Mouse (Mus musculus) cerebellum, adult 11 months (tissue): ENCODE measurements around the gene Myocd.
A peak's percentile ranks its signal among the peaks of the same experiment; 100 is the strongest.

Experiments
- DNase-seq: peaks from one replicate; pipeline ENCODE4 v3.0.0; 2022

The Myocd gene

DNA sequence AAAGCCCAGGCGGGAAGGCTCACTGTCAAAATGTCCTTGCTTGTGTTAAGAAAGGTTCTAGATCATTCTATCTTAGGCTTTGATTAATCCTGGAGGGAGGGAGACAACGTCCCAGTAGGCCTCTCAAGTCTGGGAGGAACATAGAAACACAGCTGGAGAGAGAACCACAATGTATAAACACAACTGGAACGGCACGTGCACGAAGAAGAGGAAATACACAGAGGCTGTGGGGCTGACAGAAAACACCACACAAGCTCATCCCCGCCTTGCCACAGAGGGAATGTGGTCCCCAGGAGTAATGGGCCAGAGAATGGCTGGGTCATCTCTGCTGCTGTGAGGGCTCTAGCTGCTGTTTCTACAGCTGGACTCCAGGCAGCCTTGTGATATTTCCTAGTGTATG, 58.1 kb downstream of the Myocd start:
- DNase-seq, result no peak

DNA sequence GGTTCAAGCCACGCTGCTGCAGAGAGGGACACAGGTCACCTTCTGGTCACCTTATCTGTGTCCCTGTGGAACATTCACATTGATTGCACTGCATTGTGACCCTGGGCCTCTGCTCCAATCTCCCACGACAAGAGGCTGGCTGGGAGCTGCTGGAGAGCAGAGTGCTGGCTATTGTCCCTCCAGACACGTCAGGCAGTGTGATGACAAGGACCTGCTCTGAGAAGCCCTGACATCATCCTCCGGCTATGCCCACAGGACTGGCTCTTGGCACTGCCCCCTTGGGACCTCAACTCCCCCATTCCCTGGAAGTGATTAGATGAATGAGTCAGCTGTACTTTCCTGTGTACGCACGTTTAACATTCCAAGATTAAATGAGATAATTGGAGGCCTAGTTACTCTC, 60.3 kb downstream of the Myocd start:
- DNase-seq, result no peak

DNA sequence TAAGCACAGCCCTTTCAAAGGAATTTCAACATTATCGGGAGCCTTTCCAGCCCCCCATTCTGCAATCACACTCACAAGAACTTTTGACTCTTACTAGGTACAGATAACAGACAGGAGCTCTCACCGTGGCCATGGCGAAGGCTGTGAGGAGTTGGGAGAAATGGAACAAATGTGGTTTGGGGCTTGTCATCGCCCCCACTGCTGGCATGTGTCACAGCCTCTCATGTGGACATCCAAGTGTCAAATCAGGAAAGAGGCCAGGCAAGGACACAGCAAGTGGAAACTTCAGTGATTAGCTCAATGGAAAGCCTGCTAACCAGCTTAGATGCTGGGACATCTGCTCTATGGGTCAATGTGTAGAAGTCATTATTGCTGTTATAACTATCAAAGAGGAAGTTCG, 64.5 kb downstream of the Myocd start:
- no peak for DNase-seq

DNA sequence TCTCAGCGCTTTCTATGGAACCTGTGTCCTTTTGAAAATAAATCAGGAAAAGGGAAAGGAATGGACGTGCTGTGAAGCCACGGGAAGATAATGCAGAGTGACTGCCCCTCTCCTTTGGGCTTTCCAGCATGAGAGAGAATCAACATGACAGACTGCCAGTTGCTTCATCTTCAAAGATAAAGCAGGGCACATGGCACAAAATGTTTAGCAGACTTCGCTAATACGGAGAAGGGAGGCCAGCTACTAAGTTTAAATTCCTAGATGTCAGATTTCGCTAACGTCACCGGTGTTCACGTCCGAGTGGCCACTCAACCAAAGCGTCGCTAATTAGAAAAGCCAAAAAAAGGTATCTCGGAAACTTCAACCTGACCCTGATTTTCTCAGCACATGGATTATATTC, 65.1 kb downstream of the Myocd start:
- no peak for DNase-seq

DNA sequence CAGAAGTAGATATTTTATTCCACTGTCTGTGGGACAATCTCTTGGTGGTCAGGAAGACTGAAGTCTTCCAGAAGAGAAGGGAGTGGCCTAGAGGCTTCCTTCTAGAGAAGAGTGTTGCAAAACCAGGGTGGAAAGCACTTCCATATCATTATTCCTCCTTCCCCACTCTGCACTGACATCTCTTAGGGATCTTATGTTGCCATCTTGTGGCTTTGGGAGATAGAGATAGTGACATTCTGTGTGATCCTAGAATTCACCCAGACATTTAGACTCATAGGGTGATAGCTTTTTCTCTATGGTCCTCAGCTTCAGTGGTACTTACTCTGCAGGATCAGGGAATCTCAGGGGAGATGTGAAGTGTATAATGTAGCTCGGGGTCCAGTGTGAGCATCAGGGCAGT, 66.8 kb downstream of the Myocd start:
- no peak for DNase-seq

DNA sequence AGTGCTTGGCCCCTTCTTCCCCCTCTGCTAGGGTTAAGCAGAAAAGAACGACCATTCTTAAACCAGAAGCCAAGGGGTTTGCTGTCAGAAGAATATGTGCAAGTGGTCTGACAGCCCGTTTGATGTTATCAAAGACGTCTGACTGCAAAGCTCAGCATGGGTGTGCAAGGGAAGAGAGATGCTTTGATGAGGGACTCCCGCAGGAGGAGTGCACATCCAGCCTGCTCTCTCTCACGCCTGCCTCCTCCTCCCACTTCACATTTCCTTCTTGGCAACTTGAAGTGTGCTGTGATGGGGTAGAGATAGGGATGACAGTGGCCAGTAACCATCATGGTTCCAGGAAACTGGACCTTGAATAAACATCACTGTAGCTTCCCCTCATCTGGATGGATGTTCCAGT, 67.6 kb downstream of the Myocd start:
- DNase-seq, result no peak

DNA sequence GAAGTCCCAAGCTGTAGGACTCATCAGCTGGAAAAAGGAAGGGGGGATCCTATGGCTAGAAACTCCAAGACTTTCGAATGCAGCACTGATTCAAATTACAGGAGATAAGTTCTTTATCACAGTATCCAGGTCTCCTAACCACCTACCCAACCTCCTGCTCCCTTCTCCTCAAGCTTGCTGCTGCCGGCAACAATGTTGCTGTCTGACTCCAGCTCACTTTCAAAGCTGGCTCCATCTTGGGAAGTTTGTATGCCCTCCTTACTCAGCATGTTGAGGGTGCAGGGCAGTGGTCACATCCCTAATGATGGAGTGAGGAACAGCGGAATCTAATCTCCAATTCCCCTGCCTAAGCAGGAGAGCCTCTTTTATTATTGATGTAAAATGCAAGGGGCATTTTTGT, 71.8 kb downstream of the Myocd start:
- no peak for DNase-seq

DNA sequence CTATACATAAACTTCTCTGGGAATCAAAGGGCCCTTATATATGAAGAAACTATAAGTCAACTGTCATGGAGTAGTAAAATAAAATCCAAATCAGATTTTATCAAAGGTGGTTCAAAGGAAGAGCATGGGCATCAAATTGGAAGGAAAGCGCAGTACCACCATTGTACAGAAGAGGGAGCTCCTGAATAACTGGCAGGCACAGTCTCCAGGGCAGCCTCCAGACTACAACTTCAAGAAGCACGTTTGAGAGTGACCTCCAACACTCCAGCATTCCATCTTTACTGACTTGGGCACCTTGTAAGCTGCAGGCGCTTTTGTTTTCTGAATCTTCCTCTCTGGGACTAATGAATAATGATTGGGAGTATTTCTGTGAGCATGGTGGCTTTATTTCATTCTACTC, 72.5 kb downstream of the Myocd start:
- DNase-seq, result peak; percentile 69

DNA sequence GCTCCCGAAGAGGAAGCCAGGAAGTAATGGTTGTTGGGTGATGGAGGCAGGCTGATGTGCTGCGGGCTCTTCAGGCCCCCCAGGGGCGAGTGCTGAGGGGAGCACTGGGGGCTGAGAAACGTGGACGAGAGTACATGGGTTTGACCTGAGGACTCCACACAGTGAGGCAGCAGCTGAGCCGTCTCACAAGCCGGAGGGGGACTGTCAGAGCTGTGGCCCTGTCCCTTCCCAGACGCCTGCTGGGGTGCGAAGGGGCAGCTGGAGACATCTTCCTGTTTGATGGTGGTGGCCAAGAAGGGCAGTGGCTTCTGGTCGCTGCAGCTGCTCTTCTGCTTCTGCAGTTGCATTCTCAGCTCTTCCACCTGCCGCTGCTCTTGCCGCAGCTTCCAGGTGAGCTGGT, 82.8 kb downstream of the Myocd start:
- no peak for DNase-seq

DNA sequence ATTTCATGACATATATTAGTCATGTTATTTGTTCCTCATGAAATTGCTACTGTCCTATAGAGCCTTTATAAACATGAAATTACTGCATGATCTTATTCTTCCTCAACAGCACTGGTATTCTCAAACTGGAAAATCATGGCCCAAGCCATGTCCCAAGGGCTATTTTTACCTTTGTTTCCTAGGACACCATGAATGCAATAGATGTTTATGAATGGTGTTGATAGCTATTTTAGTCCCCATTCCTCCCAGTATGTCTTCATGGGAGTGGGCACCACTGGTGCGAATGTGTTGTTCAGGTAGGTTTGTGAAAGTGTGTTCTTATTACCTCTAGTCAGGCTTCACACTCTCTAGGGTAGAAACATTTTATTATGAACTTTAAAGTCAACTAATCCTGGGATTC, 84.7 kb downstream of the Myocd start:
- no peak for DNase-seq

DNA sequence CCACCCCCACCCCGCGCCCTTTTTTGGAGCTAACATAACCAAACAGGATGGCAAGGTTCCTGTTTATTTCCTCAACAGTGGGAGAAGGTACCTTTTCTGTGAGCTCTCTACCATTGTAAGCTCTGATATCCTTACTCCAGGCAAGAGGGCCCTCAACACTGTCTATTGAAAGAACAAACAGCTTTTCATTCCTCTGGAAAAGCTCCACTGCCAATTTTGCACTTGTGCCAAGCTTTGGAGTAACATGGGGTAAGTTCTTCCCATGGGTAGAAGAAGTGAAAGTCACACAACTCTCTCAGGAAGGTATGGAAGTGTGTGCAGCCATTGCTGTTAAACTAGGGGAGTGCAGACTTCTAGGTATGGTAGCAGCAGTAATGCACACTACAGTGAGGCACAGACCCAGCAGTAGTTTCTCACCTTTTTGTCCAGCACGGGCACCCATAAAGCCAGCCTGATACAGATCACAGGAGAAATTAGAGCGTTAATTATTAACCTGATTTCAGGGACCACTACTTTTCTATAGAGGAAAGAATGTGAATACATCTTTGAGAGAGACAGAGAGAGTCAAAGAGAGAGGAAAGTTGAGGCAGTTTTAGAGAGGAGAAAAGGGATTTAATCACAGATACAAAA, 99.6 kb downstream of the Myocd start:
- DNase-seq, result no peak

DNA sequence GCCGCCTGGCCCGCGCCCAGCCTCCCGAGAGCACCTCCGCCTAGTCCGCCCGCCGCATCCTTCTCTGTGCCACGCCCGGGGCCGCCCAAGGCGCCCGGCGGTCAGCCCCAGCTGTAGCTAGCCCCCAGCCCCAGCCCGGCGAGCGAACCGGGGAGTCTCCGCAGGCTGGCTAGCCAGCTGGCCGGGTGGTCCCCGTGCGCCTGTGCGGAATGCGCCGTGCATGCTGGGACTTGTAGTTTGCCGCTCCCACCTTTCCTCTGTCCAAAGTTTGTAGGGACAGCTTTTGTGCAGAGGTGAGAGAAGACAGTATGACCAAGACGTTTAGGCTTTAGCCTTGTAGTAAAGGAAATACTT, 107.0 kb downstream of the Myocd start, which contains the start of gene Arhgap44:
TSS of gene Arhgap44 (minus strand) at position 195 of the 354 bp plus-strand sequence.
- DNase-seq, result peak; percentile 72

DNA sequence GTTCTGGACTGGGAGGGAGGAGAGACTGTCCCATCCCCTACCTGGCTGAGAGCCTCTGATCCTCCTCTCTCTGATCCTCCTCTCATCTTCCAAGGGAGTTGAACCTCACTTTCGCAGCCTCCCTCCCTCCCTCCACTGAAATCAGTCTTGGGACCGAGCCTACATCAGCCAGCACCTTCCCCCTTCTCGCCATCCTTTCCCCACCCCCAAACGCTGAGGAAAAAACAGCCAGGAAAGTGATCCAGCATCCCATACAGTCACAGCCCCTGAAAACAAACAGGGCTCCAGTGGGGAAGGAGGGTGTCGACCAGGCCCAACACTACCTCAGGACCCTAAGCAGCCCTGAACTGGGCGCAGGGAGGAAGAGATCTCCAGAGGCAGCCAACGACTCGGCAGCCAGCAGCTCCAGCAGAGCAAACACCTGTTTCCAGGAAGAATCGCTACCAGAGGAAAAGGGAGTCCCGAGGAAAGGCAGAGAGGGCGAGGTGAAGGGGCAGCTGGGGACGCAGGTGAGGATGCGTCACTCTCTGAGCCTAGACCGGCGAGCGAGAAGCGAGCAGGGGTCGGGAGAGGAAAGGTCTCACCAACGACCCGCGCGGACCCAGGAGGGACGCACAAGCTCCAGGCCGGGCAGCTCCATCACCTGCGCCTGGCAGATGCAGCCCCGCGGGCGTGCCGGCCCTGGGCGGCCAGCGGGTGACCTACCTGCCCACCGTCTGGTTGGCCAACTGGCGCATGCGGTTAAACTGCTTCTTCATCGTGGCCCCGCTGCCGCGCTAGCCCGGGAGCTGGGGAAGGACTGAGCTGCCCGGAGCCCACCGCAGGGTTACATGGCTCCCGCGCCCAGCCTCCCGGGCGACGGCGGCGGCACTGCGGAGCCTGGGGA, 107.7 kb downstream of the Myocd start:
- peak; percentile 70 for DNase-seq

DNA sequence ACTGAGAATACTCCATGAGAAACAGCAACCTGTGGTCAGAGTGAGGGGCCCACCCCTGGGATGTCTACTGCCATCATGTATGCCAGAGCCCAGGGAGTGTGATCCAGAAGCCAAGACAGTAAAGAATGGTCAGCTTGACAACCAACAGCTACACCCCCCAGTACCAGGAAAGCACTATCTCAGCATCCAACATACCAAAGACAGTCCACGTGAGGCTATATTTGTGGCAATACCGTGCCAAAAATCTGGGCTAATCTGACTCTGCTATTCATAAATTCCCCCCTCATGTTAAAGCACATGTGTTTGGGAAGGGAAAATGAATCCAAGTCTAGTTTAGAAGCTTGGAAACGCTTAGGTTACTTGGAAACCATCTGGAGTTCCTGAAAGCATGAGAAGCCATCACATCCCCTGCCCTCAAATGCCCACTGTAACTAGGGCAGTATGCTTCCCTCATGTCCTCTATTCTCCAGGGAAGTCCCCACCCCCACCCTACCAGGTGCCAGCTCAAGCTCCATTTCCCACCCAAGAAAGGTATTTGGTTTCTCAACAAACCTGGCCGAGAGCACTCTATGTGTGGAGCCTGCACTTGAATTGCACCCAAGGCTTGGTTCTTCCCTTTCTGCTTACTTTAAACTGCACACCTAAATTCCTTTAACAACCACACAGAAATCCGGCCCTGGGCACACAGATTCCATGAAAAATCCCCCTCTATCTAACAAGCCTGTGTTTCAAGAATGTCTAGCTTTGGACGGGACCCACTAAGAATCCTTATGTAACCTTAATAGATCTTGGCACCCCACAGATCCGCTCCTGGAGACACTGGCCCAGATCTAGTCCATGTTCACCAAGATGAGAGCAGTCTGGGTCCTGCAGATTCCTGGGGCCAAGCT, 108.6 kb downstream of the Myocd start:
- DNase-seq, result no peak

DNA sequence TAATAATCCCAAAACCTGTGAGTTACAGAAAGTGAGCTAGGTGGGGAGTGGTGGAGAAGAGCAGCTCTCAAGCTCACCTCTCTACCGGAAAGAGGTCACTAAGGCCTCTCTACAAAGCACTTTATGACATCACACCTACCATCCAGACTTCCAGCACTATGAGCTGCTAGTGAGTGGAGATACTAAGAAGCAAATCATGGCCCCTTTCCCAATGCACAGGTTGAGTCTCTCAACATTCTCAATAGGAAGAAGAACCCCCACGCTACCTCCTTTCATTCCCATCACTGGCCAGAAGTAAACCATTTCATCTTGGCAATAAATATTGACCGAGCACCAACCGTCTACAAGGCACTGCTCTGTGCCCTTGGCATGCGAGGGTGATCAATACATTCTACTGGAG, 110.0 kb downstream of the Myocd start, which contains the start of gene 1700086D15Rik:
TSS of gene 1700086D15Rik (minus strand) at position 101 of the 400 bp plus-strand sequence.
- no peak for DNase-seq

DNA sequence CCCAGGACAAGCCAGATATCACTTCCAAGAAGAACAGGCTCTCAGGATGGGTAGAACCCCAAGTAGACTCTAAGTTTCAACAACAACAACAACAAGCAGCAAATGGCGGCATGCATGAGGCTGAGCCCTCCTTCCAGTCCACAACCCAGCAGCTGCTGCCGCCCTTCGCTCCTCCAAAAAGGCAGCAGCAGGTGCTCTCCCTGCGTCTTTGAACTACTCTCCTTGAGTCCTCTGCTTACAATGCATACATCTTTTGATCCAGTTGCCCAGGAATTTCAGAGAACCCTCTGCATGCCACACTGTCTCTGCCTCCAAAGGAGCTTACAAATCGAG, 111.2 kb downstream of the Myocd start:
- DNase-seq, result no peak

DNA sequence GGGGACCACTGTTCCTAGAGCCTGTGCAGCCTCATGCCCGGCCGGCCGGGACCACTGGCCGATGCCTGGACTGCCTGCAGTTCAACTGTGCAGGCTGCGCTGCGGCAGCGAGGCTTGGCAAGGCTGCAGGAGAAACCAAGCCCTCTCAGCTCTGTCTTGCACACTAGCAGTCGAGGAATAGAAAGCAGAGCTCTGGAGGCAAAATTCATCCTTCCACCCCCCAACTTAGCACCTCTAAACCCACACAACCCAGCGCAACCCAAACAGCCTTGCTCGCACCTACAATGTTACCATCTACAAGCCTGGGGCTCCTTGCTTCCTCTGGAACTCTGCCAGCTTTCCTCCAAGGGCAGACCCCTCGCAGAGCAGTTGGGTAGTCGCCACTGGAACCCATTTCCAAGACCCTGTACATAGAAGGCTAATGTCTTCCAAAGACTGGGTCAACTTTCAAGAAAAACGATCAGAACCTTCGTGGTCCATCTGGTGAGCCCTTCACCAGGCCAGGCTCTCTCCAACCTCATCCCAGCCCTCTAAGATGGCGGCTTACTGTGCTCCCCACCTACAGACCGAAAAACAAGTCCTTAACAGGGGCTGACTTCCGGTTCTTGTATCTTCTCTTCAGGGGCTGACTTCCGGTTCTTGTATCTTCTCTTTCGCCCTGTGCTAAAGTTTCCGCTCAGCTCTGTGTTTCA, 111.7 kb downstream of the Myocd start:
- no peak for DNase-seq

DNA sequence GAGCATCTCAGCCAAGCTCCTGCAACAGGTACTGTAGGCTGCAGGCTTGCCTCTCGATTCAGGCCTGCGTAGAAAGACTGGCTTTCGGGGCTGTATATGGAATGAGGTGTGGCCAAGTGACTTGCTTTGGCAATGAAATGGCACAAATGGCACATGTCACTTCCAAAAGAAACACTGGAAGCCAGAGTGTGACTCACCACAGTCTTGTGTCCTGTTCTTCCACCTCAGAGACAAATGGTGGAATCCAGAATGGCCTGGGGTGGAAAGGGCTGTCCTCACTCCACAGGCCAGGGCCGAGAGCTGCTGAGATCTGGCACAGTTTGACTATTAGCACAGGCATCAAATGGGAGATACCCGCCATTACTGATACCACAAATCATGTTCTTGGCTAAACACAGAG, 116.8 kb downstream of the Myocd start:
- peak; percentile 38 for DNase-seq

DNA sequence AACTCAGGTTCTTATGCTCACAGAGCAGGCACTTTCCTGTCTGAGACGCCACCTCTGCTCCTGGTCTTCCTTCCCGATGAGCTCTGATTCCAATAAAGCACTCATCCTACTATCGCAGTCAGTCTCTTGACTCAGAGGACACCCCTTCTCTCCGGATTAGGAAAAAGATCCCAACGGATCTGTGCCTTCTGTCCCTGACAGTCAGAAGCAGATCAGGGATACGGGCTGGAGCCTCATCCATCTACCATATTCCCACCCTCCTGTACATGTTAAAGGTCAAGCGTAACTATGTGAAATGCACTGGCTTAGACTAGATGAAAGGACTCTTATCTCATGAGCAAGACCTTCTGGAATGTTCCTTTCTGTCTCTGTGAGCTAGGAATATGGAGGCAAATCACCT, 121.3 kb downstream of the Myocd start:
- no peak for DNase-seq

DNA sequence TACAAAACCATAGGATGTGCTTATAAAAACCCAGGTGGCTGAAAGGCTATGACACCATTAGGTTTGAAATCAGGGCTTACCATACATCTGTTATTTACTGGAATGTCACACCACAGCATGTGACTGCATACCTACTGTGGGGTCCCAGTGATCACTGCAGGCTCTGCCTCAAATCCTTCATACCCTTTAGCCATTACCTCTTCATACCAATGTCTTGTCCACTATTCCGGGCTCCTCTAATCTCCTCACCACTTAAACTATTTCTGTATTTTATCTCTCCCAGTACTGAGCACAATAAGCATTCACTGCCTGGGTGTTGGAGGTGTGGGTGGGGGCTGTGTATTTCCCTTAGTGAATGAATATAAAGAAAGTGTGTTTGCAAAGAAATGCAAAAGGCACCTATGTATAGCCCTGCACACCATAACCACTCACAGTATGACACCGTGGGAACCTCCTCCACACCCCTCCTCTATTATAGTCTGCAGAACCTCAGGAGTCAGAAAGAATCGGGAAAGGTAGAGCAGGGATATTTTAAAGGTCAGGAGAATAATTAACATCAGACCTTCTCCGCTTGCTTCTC, 126.9 kb downstream of the Myocd start:
- no peak for DNase-seq

DNA sequence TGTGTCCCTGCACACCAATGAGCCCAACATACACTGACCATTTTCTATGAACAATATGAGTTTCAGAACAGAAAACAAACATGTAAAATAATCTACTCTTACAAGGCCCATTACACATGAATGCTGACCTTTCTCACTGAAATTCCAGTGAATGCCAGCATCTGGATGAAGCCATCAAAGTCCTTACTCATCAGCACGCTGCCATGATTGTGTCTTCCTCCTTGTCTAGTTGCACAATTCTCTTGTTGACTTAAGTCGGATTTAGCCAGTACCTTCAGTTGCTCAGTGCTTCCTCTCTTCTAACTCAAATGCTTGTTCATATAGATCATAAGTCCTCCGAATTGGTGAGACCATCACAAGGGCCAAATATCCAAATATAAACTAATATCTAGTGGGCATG, 130.8 kb downstream of the Myocd start:
- no peak for DNase-seq

DNA sequence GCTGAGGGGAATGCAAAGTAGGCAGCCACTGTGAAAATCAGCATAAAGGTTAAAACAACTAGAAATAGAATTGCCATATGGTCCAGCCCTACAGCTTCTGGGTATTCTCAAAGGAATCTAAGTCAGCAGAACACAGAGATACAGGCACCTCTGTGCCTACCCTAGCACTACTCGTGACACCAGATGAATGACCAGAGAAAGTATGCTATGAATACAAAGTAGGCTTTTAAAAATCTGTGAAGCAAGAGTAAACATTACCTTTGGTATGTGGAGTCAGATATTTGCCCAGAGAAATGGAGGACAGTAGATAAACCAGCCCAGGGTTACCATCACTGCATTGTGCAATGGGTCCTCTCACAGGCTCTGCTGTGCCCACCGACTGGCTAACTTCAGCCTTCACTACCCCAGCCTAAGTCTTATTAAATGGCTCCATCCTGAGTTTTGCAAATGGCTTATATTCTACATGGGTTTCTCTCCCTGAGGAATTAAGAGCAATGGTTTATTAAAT, 132.6 kb downstream of the Myocd start:
- DNase-seq, result no peak
